Mouse (Mus musculus) kidney, postnatal 0 days (tissue): Measurements from ENCODE around the gene Atp1b1. TPM values are rescaled to one million over a fixed set of nuclear protein-coding genes. Genes with fewer than 3 reads are reported as not detected.

Experiments
- ATAC-seq: fragments of 200-750 bp; cut with Nextera tagmentation; replicated peaks from 2 replicates; pipeline ENCODE4 v1.8.0; 2017; ENCODE audit warnings: low read depth, moderate number of reproducible peaks, moderate TSS enrichment, moderate library complexity; ENCODE audit not compliant: low FRiP score
- DNase-seq: peaks from one replicate; pipeline ENCODE4 v3.0.0-alpha.2; 2016; ENCODE audit warnings: low spot score
- H3K27ac ChIP-seq: fragments of 300-500 bp; sonication (generic); 2 replicates; pipeline ENCODE4 v1.5.1; 2014; ENCODE audit warnings: mild to moderate bottlenecking
- H3K27me3 ChIP-seq: fragments of 300-500 bp; sonication (generic); 2 replicates; pipeline ENCODE4 v1.6.1; 2014; ENCODE audit warnings: low read length, mixed read lengths; ENCODE audit not compliant: insufficient read depth
- H3K36me3 ChIP-seq: fragments of 300-500 bp; sonication (generic); 2 replicates; pipeline ENCODE4 v1.6.1; 2014; ENCODE audit warnings: low read length, mixed read lengths; ENCODE audit not compliant: insufficient read depth
- H3K4me1 ChIP-seq: fragments of 300-500 bp; sonication (generic); replicated peaks from 2 replicates; pipeline ENCODE4 v1.6.1; 2014; ENCODE audit warnings: antibody characterized with exemption, low read length, mixed read lengths; ENCODE audit not compliant: insufficient read depth
- H3K4me2 ChIP-seq: fragments of 300-500 bp; sonication (generic); 2 replicates; pipeline ENCODE4 v1.6.1; 2014; ENCODE audit warnings: mild to moderate bottlenecking, low read length, moderate library complexity, mixed read lengths
- H3K4me3 ChIP-seq: fragments of 300-500 bp; sonication (generic); replicated peaks from 2 replicates; pipeline ENCODE4 v1.5.1; 2014; ENCODE audit warnings: low read depth, low read length
- H3K9ac ChIP-seq: fragments of 300-500 bp; sonication (generic); 2 replicates; pipeline ENCODE4 v1.6.1; 2014; ENCODE audit warnings: low read depth, low read length
- H3K9me3 ChIP-seq: fragments of 300-500 bp; sonication (generic); replicated peaks from 2 replicates; pipeline ENCODE4 v1.6.1; 2016; ENCODE audit warnings: low read length, inconsistent platforms, mixed read lengths
- CTCF ChIP-seq: IDR thresholded peaks from 2 replicates; pipeline ENCODE4 v1.5.1; 2016; ENCODE audit warnings: antibody characterized with exemption, low read depth, mild to moderate bottlenecking, moderate library complexity
- WGBS: fragments of 180-500 bp; shearing (Covaris S2); extraction: QIAGEN DNeasy Blood & Tissue Kit; methylation state at CpG from one replicate; pipeline ENCODE4 v1.1.7; 2014; 5-methylcytosine and 5-hydroxymethylcytosine counted together
- polyA plus RNA-seq: library from polyadenylated mRNA; unstranded; fragments of >200 nt; fragmentation: Nextera tagmentation; extraction: Ambion mirVana; gene quantifications from 2 replicates; pipeline ENCODE4 v1.2.1, GENCODE M21; 2015

The Atp1b1 gene
- polyA plus RNA-seq, 1 experiment from 2014 or later = 731 TPM

DNA sequence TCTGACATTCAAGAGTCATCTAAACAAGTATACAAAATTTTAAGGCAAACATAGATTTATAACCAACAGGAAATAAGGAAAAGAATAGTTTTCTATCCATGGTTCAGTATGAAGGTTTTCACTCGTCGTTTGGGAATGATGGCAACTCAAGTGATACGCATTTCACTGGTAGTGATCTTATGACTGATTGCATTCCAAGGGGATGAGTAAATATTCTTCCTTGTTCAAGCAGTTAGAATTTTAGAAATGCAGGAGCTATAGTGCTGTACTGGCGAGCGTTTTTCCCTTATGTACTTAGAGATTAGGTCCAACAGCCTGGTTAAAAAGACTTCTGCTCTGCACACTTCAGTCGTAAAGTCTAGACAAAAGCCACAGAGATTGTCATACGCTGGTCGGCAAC lies 38.8 kb downstream of the Atp1b1 start:
- H3K27ac ChIP-seq = no peak overlapping the region
- H3K9me3 ChIP-seq = no peaks in the 10 kb centered on the region
- H3K9ac ChIP-seq = no peak overlapping the region
- H3K4me2 ChIP-seq = no peak overlapping the region
- H3K4me3 ChIP-seq = no peak overlapping the region
- no peak for DNase-seq
- H3K4me1 ChIP-seq = no peaks in the 10 kb centered on the region
- TF ChIP-seq CTCF = no peak
- no peak for ATAC-seq
- WGBS = 85% methylated on average over 8 of the region's 8 CpGs
- H3K27me3 ChIP-seq = no peaks in the 10 kb centered on the region
- H3K36me3 ChIP-seq = no peaks in the 10 kb centered on the region

DNA sequence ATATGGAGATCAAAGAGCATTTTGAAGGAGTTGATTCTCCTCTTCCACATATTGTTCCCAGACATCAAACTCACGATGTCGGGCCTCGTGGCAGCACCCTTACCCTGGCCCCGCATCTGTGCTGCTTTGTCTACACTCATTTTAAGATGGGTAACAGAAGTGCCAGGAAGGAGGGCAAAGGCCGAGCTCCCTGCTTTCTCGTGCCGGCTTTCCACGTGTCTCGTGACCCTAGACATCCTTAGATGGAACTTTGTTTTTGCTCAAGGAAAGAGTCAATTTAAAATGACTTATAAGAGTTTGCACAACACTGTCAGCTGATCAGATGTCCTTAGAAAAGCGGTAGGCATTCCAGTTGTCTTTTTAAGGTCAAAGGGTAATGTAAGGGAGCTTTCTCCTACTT lies 39.8 kb downstream of the Atp1b1 start:
- WGBS = 55% methylated on average over 10 of the region's 10 CpGs
- no peak for ATAC-seq
- Histone ChIP-seq H3K9me3 (no peaks in the 10 kb centered on the region), H3K27ac (no peak overlapping the region), H3K4me2 (no peak overlapping the region), H3K4me3 (no peak overlapping the region), H3K4me1 (no peaks in the 10 kb centered on the region), H3K9ac (no peak overlapping the region), H3K27me3 (no peaks in the 10 kb centered on the region), H3K36me3 (no peaks in the 10 kb centered on the region)
- TF ChIP-seq CTCF = no peak
- no peak for DNase-seq

DNA sequence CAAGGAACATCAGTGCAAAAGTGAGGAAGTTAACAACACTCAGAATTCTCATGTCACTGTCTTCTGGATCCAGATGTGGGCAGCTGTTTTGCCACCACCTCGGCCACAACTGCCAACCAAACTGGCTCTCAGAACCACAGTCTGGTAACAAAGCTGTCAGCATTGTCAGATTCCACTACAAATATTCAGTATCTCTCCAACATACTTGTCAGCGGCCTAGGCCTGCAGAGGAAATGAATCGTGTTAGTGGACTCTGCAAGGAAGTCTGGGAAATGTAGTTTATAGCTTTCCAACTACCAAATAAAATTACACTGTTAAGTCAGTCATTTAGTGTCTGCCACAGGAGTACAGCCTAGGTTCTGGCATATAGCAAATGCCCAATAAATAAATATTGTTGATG lies 40.6 kb downstream of the Atp1b1 start:
- WGBS = 77% methylated on average over 3 of the region's 3 CpGs
- peak overlapping the region; percentile 55; the same call in 1 of the 2 replicates for H3K27ac ChIP-seq
- DNase-seq = no peak
- H3K27me3 ChIP-seq = no peaks in the 10 kb centered on the region
- H3K4me1 ChIP-seq = no peaks in the 10 kb centered on the region
- ATAC-seq = no peak
- TF ChIP-seq CTCF = no peak
- H3K36me3 ChIP-seq = no peaks in the 10 kb centered on the region
- H3K4me2 ChIP-seq = no peak overlapping the region
- H3K4me3 ChIP-seq = no peak overlapping the region
- H3K9me3 ChIP-seq = no peaks in the 10 kb centered on the region
- no peak overlapping the region for H3K9ac ChIP-seq

DNA sequence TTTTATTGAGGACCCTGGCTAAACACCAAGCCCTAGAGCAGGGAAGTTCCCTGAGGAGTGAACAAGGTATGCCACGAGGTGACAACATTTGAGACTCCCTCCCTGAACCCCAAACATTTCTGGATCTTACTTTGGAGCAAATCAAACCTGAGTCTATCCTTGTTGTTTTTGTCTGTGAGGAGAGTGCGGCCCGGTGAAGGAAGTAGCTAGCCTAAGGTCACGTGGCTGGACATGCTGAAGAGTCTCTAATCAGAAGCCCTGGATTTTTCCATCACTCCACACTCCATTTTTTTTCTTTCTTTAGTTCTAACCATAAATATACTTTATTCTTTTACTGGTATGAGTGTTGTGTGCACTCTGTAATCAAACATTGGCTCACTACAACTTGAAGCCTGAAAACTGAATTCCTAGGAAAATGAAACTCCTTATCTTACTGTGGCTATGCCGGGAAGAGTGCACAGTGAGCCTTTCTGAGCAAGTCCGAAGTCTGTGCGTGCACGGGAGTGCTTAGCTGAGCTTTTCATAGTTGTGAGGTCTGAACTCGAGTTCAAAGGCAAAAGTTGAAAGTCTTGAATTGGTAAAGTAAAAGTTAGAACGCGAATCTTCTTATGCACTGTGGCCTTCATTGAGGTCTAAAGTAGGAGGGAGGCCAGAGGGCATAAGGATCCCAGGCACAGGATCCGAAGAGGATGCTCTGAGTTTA lies 41.3 kb downstream of the Atp1b1 start:
- H3K9me3 ChIP-seq = no peaks in the 10 kb centered on the region
- no peaks in the 10 kb centered on the region for H3K4me1 ChIP-seq
- ATAC-seq = peak; percentile 59
- H3K4me3 ChIP-seq = no peak overlapping the region
- DNase-seq = no peak
- no peaks in the 10 kb centered on the region for H3K36me3 ChIP-seq
- no peak overlapping the region for H3K9ac ChIP-seq
- no peaks in the 10 kb centered on the region for H3K27me3 ChIP-seq
- no peak for TF ChIP-seq CTCF
- peak overlapping the region; percentile 77 for H3K27ac ChIP-seq
- 73% methylated on average over 12 of the region's 12 CpGs for WGBS
- H3K4me2 ChIP-seq = no peak overlapping the region

DNA sequence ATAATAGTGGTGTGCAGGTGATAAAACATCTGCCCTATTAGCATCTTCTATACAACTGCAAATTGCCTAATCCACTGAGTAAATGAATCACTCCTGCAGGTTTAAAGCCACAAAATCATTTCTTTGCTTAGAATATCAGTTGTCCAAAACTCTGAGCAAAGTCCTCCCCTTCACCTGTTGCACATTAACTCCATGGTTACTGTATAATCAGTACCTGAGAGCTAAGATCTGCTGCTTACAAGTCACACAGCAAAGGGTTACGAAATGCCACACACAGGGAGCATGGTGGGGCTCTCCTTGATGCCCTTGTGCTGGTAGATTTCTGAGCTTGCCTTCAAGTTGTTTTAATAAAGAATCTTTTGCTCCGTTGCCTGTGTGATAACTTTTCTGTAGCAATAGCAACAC lies 42.8 kb downstream of the Atp1b1 start:
- WGBS = 56% methylated on average over 2 of the region's 2 CpGs
- TF ChIP-seq CTCF = no peak
- Histone ChIP-seq H3K27me3 (no peaks in the 10 kb centered on the region), H3K36me3 (no peaks in the 10 kb centered on the region), H3K4me3 (no peak overlapping the region), H3K9ac (no peak overlapping the region), H3K27ac (peak overlapping the region; percentile 77), H3K4me1 (peaks cover 4% of the 10 kb centered on the region; the same call in 1 of the 2 replicates), H3K9me3 (no peaks in the 10 kb centered on the region), H3K4me2 (no peak overlapping the region)
- DNase-seq (peak; percentile 31), ATAC-seq (peak; percentile 81)

DNA sequence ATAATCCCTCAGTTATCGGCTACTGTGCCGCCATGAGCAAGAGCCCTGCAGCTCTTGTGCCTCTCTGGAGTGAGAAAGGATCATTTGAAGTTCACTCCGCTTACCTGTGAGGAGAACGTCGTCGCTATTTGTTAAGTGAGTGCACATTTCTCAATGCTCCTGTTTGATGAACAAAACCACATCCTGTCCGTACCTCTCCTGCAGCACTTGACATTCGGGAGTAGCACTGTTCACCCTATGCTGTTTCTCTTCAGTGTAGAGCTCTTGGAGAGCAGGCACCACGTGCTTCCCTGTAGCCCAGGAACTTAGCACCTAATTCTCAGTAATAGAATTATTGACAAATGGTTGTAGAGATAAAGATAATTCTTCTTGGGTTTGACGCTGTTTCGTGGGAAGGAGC lies 44.5 kb downstream of the Atp1b1 start:
- Histone ChIP-seq H3K4me3 (no peak overlapping the region), H3K36me3 (no peaks in the 10 kb centered on the region), H3K27ac (no peak overlapping the region), H3K9ac (no peak overlapping the region), H3K9me3 (no peaks in the 10 kb centered on the region), H3K4me1 (peaks cover 4% of the 10 kb centered on the region; the same call in 1 of the 2 replicates), H3K27me3 (no peaks in the 10 kb centered on the region), H3K4me2 (no peak overlapping the region)
- ATAC-seq (no peak), DNase-seq (no peak)
- 94% methylated on average over 11 of the region's 11 CpGs for WGBS
- TF ChIP-seq CTCF = no peak

DNA sequence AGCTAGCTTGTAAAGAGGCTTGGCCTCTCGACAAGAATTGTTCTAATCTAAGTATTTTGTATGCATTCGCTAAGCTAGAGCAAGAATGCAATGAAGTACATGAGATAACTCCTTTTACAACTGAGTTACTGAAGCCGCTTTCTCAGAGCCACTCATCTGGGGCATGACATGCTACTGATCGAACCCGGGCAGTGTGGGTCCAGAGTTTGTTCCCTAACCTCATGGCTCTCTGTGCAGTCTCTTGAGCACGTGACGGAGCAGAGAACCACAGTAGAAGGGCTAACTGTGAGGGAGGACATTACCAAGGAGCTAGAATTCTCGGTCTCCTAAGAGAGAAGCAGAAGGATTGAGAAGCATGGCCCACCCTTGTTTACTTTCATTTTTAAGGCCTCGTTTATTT lies 45.2 kb downstream of the Atp1b1 start:
- Histone ChIP-seq H3K4me2 (no peak overlapping the region), H3K4me1 (peaks cover 4% of the 10 kb centered on the region; the same call in 1 of the 2 replicates), H3K9me3 (no peaks in the 10 kb centered on the region), H3K9ac (no peak overlapping the region), H3K27me3 (no peaks in the 10 kb centered on the region), H3K36me3 (no peaks in the 10 kb centered on the region), H3K4me3 (no peak overlapping the region), H3K27ac (no peak overlapping the region)
- DNase-seq (no peak), ATAC-seq (no peak)
- WGBS = 94% methylated on average over 9 of the region's 9 CpGs
- no peak for TF ChIP-seq CTCF
